Mouse (Mus musculus) liver, embryonic 11.5 days (tissue): ENCODE data around the gene Slc5a6. TPM values are rescaled to one million over a fixed set of nuclear protein-coding genes. Genes with fewer than 3 reads are reported as not detected.
A peak's percentile ranks its signal among the peaks of the same experiment; 100 is the strongest.
"Not testable (repeated sequence)": the region's sequence is repeated elsewhere in the genome, so short reads cannot be mapped to it uniquely, and the experiment has no call there.

Experiments
- ATAC-seq: fragments of 200-750 bp; cut with Nextera tagmentation; replicated peaks from 2 replicates; pipeline ENCODE4 v1.8.0; 2017; ENCODE audit warnings: moderate number of reproducible peaks, mild to moderate bottlenecking, moderate TSS enrichment, moderate library complexity; ENCODE audit not compliant: low FRiP score
- DNase-seq: peaks from one replicate; pipeline ENCODE4 v3.0.0-alpha.2; 2017; ENCODE audit warnings: low spot score
- H3K27ac ChIP-seq: fragments of 300-500 bp; sonication (generic); 2 replicates; pipeline ENCODE4 v1.5.1; 2014; ENCODE audit warnings: mild to moderate bottlenecking, low read depth, low read length, control low read depth
- H3K27me3 ChIP-seq: fragments of 300-500 bp; sonication (generic); replicated peaks from 2 replicates; pipeline ENCODE4 v1.6.1; 2014; ENCODE audit warnings: low read length, mixed read lengths; ENCODE audit not compliant: control insufficient read depth, insufficient read depth
- H3K36me3 ChIP-seq: fragments of 300-500 bp; sonication (generic); 2 replicates; pipeline ENCODE4 v1.6.1; 2014; ENCODE audit warnings: mild to moderate bottlenecking, low read length, moderate library complexity, mixed read lengths; ENCODE audit not compliant: control insufficient read depth, insufficient read depth
- H3K4me1 ChIP-seq: fragments of 300-500 bp; sonication (generic); replicated peaks from 2 replicates; pipeline ENCODE4 v1.6.1; 2014; ENCODE audit warnings: low read length, mixed read lengths; ENCODE audit not compliant: control insufficient read depth, insufficient read depth
- H3K4me2 ChIP-seq: fragments of 300-500 bp; sonication (generic); 2 replicates; pipeline ENCODE4 v1.6.1; 2014; ENCODE audit warnings: mild to moderate bottlenecking, control low read depth, moderate library complexity
- H3K4me3 ChIP-seq: fragments of 300-500 bp; sonication (generic); 2 replicates; pipeline ENCODE4 v1.5.1; 2014; ENCODE audit warnings: low read depth, low read length, control low read depth
- H3K9ac ChIP-seq: fragments of 300-500 bp; sonication (generic); 2 replicates; pipeline ENCODE4 v1.6.1; 2014; ENCODE audit warnings: low read depth, low read length, control low read depth
- H3K9me3 ChIP-seq: fragments of 300-500 bp; sonication (generic); 2 replicates; pipeline ENCODE4 v1.6.1; 2016; ENCODE audit warnings: low read length, inconsistent platforms, mixed read lengths; ENCODE audit not compliant: control insufficient read depth
- WGBS: fragments of 180-500 bp; shearing (Covaris S2); extraction: QIAGEN DNeasy Blood & Tissue Kit; methylation state at CpG from one replicate; pipeline ENCODE4 v1.1.7; 2014; 5-methylcytosine and 5-hydroxymethylcytosine counted together
- polyA plus RNA-seq: library from polyadenylated mRNA; unstranded; fragments of >200 nt; fragmentation: Nextera tagmentation; extraction: Ambion mirVana; gene quantifications from 2 replicates; pipeline ENCODE4 v1.2.1, GENCODE M21; 2014

Gene Slc5a6
- polyA plus RNA-seq, 1 experiment from 2014 or later = 9.3 TPM

DNA sequence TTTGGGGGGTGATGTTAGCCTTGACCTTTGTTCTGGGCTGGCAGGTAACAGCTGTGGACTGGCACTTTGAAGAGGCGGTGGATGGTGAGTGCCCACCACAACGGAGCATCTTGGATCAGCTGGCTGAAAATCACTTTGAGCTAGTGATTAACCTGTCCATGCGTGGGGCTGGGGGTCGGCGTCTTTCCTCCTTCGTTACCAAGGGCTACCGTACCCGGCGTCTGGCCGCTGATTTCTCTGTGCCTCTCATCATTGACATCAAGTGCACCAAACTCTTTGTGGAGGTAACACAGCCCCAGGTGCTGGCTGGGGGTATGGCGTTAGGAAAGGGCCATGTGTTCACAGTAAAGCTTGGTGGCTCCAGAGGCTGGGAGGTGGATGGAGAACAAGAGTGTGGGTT, 23.1 kb upstream of the Slc5a6 start:
- H3K36me3 ChIP-seq = peaks cover 90% of the 10 kb centered on the region
- no peak overlapping the region for H3K27ac ChIP-seq
- H3K9ac ChIP-seq = no peak overlapping the region
- no peaks in the 10 kb centered on the region for H3K4me1 ChIP-seq
- no peaks in the 10 kb centered on the region for H3K9me3 ChIP-seq
- no peak overlapping the region for H3K4me3 ChIP-seq
- no peak for ATAC-seq
- no peak overlapping the region for H3K4me2 ChIP-seq
- no peak for DNase-seq
- H3K27me3 ChIP-seq = no peaks in the 10 kb centered on the region
- WGBS = 90% methylated on average over 11 of the region's 11 CpGs

DNA sequence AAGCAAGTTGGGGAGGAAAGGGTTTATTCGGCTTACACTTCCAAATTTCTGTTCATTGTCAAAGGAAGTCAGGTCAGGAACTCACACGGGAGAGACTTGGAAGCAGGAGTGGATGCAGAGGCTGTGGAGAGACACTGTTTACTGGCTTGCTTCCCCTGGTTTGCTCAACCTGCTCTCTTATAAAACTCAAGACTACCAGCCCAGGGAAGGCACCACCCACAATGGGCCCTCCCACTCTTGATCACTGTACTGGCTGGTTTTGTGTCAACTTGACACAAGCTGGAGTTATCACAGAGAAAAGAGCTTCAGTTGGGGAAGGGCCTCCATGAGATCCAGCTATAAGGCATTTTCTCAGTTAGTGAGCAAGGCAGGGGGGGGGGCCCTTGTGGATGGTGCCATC, 22.3 kb upstream of the Slc5a6 start:
- Histone ChIP-seq H3K9ac (no peak overlapping the region), H3K9me3 (no peaks in the 10 kb centered on the region), H3K36me3 (peaks cover 89% of the 10 kb centered on the region), H3K4me2 (no peak overlapping the region), H3K27ac (no peak overlapping the region), H3K4me3 (no peak overlapping the region), H3K27me3 (no peaks in the 10 kb centered on the region), H3K4me1 (no peaks in the 10 kb centered on the region)
- WGBS = 74% methylated on average over 2 of the region's 2 CpGs
- ATAC-seq (no peak), DNase-seq (no peak)

DNA sequence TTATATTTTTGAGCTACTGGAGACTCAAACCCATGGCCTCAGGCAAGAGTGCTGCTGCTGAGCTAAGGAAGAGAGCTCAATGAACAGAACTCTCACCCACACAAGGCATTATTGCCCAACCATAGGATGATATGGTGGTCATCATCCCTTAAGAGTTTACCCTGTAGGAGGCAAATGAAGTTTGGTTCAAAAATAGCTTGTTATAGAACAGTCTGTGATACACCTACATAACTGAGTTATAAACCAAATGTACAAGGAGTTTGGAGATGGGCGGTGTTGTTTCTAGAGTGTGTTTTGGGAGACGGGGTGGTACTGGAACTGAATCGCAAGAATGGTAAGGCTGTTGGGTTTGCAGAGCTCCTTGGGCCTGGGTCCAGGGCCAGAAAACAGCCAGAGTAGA, 21.1 kb upstream of the Slc5a6 start:
- Histone ChIP-seq H3K27me3 (no peaks in the 10 kb centered on the region), H3K4me3 (no peak overlapping the region), H3K9me3 (no peaks in the 10 kb centered on the region), H3K36me3 (peaks cover 78% of the 10 kb centered on the region), H3K27ac (no peak overlapping the region), H3K4me2 (no peak overlapping the region), H3K4me1 (no peaks in the 10 kb centered on the region), H3K9ac (no peak overlapping the region)
- DNase-seq (no peak), ATAC-seq (no peak)
- 92% methylated on average over 3 of the region's 3 CpGs for WGBS

DNA sequence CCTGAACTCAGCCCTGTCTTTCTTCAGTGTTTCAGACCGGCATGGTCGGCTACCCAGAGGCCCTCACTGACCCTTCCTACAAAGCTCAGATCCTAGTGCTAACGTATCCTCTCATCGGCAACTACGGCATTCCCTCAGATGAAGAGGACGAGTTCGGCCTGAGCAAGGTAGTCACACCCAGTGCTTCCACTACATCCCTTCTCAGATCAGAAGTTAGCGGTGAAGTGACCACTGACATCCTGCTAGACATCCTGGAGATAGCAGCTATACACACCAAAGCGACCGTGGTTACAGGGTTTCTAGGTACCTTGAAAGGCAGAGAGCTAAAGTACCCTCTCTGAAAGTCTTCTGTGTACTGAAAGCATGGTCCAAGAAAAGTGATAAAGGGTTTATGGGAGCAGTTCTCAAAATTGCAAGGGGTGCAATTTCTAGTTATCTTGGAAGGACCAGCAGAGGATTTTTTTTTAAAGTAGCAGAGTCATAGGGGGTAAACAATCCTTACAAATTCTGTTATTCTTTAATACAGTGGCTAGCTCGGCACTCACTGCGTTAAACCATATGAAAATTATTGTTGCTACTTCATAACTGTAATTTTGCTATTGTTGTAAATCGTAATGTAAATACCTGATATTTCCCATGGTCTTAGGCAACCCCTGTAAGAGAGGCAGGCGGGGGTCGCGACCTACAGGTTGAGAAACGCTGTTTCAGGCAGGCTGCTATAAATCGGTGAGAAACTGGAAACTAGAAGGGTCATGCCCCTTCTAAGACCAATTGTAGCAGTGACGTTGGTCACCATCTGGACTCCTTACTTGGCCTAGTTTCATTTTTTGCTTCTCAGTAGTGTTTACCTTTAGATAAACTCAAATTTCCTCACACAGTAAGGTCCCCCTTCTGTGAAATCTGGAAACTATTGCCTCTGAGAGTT, 6.8 kb upstream of the Slc5a6 start:
- peaks cover 18% of the 10 kb centered on the region for H3K36me3 ChIP-seq
- H3K27ac ChIP-seq = peak overlapping the region; percentile 10; the same call in 1 of the 2 replicates
- peak overlapping the region; percentile 66 for H3K9ac ChIP-seq
- no peak; the same call in 1 of the 2 replicates for ATAC-seq
- H3K27me3 ChIP-seq = no peaks in the 10 kb centered on the region
- no peaks in the 10 kb centered on the region for H3K9me3 ChIP-seq
- peak; percentile 43 for DNase-seq
- WGBS = 17% methylated on average over 19 of the region's 19 CpGs
- peak overlapping the region; percentile 71 for H3K4me2 ChIP-seq
- H3K4me1 ChIP-seq = peaks cover 5% of the 10 kb centered on the region
- peak overlapping the region; percentile 69 for H3K4me3 ChIP-seq

DNA sequence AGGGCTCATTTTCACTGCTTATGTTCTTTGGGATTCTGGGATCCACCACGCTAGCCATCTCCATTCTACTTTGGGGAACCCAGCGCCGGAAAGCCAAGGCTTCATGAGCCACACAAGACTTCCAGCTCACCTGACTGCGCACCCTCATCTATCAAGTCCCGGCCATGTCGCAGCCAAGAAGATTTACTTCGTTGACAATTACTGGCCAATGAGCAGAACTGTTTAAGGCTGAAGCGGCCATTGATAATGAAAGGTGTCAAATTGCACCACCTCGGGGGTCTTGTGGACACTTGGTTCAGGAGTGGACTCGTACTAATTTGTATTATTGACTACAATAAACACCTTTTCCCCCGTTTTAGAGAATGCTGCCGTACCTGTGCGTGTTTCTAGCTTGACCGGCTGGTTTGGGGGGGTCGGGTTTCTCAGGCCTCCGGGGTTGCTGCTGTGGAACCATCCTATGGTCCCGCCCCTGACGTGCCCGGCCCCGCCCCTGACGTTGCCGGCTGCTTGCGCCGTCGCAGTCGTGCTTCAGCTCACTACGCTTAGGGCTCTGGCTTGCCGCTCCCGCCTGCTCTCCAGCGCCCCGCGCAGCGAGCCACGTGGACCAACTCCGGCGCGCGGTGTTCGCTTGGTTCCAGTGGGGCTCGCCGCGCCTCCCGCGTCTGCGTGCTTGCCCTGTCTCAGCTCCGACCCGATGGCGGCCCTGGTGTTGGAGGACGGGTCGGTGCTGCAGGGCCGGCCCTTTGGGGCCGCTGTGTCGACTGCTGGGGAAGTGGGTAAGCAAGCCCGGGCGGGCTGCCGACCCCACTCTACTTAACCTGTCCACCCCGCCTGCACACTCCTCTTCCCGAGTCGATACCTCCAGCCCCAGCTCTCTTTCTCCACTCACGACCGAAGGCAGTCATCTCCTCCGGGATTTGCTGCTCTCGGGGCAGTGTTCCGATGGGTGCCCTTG, 5.8 kb upstream of the Slc5a6 start, which contains the start of gene Cad:
Gene Cad, plus strand, starts transcription at position 520 of the 955 bp plus-strand sequence.
- peak within 1 kb of the TSS; percentile 66 for H3K9ac ChIP-seq
- H3K9me3 ChIP-seq = no peaks in the 10 kb centered on the region
- DNase-seq (peak; percentile 96), ATAC-seq (peak; percentile 97)
- H3K4me3 ChIP-seq = peak within 1 kb of the TSS; percentile 69
- H3K27ac ChIP-seq = peak within 1 kb of the TSS; percentile 68
- no peaks in the 10 kb centered on the region for H3K27me3 ChIP-seq
- H3K4me1 ChIP-seq = peaks cover 5% of the 10 kb centered on the region
- H3K36me3 ChIP-seq = peaks cover 11% of the 10 kb centered on the region
- H3K4me2 ChIP-seq = peak within 1 kb of the TSS; percentile 71
- WGBS = 2% methylated on average over 64 of the region's 64 CpGs

DNA sequence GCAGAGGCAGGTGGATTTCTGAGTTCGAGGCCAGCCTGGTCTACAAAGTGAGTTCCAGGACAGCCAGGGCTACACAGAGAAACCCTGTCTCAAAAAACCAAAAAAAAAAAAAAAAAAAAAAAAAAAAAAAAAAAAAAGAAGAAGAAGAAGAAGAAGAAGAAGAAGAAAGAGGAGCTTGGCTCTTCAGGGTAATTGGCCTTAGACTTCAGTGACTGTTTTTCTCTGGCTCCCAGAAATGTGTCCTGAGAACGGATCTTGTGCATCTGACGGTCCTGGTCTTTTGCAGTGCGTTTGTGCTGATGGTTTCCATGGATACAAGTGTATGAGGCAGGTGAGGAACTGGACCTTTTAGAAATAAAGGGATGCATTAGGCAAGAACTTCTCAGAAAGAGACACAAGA, 5.0 kb upstream of the Slc5a6 start:
- H3K36me3 ChIP-seq, H3K27ac ChIP-seq, DNase-seq, H3K27me3 ChIP-seq, H3K9me3 ChIP-seq, H3K4me1 ChIP-seq, ATAC-seq: not testable (repeated sequence)
- Histone ChIP-seq H3K4me2 (peak overlapping the region; percentile 71), H3K9ac (peak overlapping the region; percentile 66), H3K4me3 (peak overlapping the region; percentile 69)
- 69% methylated on average over 4 of the region's 4 CpGs for WGBS

DNA sequence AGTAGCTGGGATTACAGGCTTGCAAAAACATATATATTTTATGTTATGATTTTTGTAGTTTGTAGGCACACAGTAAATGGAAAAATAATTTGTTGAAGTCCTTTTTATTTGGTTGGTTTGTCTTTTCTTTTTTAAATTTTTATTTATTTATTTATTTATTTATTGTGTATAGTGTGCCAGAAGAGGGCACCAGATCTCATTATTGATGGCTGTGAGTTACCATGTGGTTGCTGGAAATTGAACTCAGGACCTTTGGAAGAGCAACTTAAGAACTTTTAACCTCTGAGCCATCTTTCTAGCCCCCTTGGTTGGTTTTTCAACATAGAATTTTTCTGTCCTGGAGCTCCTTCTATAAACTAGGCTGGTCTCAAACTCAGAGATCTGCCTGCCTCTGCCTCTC, 1.7 kb upstream of the Slc5a6 start:
- no peaks in the 10 kb centered on the region for H3K27me3 ChIP-seq
- no peak overlapping the region for H3K4me2 ChIP-seq
- DNase-seq = no peak
- H3K36me3 ChIP-seq = peaks cover 3% of the 10 kb centered on the region; the same call in 1 of the 2 replicates
- peaks cover 10% of the 10 kb centered on the region for H3K4me1 ChIP-seq
- ATAC-seq = no peak
- no peak overlapping the region for H3K27ac ChIP-seq
- H3K9me3 ChIP-seq = no peaks in the 10 kb centered on the region
- no peak overlapping the region for H3K9ac ChIP-seq
- no peak overlapping the region for H3K4me3 ChIP-seq

DNA sequence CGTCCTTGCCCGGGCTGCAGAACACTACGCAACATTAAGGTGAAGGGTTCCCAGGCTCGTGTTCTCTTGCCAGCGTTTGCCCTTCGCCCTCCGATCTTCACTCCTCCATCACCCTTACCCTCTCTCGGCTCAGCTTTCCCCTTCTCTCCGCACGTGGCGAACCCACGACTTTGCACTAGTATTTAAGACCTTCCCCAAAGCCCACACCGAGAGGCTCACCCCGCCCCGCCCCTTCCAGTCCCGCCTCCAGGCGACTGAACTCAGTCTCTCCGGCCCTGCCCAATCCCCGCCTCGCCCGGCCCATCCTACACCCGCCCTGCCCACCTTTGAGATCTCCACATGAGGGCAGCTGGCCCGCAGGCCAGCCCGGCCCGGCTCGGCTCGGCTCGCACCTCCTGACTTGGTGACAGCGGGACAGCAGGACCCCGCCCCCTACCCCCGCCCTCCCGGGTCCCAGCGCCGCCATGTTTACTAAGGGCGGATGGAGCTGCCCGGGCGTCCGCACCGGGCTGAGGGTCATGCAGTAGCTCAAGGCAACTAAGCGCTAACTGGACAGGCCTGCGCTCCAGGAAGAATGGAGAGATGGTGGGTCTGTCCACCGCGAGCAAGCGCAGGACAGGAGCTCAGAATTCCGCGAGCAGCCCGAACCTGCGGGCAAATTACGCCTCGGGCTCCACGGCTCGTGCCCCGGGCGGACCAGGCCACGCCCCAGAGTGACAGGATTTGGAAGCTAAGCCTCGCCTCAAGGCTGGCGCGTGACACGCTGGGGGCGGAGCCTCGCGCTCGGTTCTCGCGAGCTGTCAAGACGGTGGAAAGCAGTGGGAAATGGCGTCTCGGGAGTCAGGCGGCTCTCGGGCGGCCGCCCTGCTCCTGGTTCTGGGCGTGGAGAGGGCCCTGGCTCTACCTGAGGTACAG, 619 bp downstream of the Slc5a6 start, which contains the start of gene Atraid:
Gene Atraid, plus strand, starts transcription at position 465 of the 915 bp plus-strand sequence.
- H3K4me1 ChIP-seq = peaks cover 5% of the 10 kb centered on the region
- H3K9me3 ChIP-seq = no peaks in the 10 kb centered on the region
- ATAC-seq = peak; percentile 97
- peak within 1 kb of the TSS; percentile 83 for H3K4me3 ChIP-seq
- peak within 1 kb of the TSS; percentile 95 for H3K4me2 ChIP-seq
- H3K9ac ChIP-seq = peak within 1 kb of the TSS; percentile 84
- H3K27me3 ChIP-seq = no peaks in the 10 kb centered on the region
- peaks cover 3% of the 10 kb centered on the region; the same call in 1 of the 2 replicates for H3K36me3 ChIP-seq
- DNase-seq = peak; percentile 100
- WGBS = under 1% methylated on average over 73 of the region's 73 CpGs
- peak within 1 kb of the TSS; percentile 88 for H3K27ac ChIP-seq
